Mouse (Mus musculus): Measurements from ENCODE around the gene Lmnb2.

Lmnb2 gene

DNA sequence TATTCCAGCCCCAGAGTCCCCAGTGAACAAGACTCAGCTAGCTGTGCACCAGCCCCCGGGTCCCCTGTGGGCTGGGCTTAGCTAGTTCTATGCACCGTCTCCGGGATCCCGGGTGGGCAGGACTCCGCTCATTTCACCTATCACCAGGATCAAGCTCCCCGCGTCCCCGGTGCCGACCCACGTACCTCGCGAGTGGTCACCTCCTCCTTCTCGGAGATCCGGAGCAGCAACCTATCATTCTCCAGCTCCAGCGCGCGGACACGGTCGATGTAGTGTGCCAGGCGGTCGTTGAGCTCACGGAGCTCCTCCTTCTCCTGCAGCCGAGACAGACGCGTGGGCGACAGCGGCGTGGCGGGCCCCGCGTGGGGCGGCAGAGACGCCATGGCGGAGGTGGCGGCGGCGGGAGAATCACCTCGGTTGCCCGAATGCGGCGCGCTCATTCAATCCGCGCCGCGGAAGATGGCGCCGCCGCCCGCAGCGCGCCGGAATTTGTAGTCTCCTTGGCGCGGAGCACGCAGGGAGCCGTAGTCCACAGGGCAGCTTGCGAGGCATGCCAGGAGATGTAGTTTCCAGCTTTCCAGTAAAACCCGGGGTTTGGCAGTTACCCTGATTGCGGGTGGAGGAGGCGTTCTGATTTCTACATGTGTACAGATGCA lies at the start of gene Lmnb2:
TSS of gene Lmnb2 (minus strand) at position 467 of the 656 bp plus-strand sequence.
- peak; percentile 84 for DNase-seq (ENCODE audit: low spot score)

- DNase-seq (ENCODE audit: low spot score) = no peak
Observed at GRCm38 (mm10) chr10:80967101-80967656, 49.1 kb upstream of the Lmnb2 start.

GRCm38 (mm10) chr10:80966296-80966695 lies 48.3 kb upstream of the Lmnb2 start:
- no peak for DNase-seq (ENCODE audit: low spot score)

DNA sequence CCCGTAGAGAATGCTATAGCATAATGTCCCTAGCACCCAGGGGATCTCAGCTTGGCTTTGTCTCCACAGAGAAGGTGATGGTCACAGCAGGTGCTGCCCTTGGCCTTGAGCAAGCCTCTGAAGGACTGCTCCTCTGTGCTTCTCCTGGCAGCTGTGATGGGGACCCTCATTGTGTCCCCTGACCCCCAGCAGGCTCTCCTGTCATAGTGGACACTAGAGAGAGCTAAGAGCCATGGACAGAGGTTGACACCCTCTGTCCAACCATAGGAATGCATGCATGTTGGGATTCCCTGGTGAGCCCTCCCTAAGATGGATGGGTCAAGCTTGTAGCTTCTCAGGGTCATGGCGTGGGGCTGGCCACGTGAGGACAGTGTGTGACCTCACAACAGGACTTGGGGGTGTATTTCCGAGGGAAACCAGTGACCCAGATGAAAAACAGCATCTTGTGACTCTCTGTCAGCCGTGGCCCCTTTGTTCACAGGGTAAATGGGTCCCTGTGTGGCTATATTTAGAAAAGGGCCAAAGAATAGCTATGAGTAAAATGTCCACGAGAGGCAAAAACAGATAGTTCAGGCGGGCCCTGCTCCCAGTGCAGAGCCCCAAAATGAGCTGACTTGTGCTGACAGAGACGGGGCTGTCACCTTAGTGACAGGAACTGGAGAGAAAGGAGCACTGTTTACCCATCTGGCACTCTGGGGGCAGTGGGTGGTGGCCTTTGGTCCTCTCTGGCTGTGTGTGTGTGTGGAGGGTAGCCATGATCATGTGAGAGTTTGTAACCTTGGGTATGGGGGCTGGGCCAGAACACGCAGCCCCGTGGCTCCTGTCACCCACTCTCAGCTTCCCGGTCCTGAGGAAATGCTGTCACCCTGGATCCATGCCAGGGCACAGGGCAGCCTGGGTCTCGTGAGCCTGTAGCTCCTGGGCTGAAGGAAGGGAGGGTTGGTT lies 45.3 kb upstream of the Lmnb2 start:
- DNase-seq (ENCODE audit: low spot score) = no peak

DNA sequence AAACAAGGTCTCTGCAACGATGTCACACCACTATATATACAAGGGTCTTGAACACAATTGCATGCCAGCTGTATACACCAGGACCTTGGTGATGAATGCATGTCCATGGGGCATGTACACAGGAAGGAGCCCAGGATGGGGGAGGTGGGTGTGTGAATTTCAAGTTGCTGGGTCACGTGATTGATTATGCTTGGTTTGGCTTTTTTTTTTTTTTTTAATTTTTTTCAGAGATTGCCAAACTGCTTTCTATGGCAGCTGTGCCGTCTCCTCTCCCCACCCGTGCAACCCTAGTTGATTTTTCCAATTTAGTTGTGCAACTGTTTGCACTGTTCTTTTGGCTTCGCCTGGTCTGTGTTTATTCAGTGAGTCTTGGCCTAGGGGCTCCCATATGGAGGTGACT lies 44.5 kb upstream of the Lmnb2 start:
- no peak for DNase-seq (ENCODE audit: low spot score)

GRCm38 (mm10) chr10:80962051-80962472 lies 44.0 kb upstream of the Lmnb2 start:
- DNase-seq (ENCODE audit: low spot score) = no peak

DNA sequence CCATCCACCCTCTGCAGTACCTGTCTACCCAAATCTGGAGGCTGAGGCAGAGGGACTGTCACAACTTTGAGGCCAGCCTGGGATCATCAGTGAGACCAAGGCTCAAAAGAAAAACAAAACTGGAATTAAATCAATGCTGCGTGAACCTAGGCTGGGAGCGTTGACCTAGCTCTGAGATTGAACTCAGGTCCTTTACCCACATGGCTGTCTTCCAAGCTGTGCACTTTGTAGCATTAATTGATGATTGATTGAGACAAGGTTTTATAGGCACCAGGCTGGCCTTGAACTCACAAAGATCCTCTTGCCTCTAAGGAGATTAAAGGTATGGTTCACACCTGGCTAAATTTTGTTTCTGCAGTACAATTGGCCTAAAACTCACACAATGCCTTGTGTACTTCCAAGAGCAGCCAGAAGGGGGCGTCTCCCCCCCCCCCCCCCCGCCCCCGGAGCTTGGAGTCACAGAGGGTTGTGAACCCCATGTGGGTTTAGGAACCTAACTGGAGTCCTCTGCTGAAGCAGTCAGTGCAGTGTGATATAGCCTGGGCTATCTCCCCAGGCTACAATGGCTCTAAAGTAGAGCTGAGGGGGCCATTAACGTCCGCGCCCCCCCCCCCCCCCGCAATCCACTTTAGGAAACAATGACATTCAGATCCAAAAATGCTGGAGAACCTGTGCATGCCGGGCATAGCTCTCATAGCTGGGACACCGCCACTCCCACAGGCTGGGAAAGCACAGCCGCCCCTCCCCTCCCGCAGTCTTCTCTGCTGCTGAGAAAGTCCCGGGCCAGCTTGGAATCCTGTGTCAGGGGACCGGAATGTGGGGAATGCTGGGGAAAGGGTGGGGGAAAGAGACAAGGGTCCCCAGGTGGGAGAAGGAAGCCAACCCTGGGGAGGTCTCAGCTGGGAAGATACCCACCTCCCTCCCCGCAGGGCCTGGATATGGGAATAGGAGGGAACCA lies 42.8 kb upstream of the Lmnb2 start:
- DNase-seq (ENCODE audit: low spot score) = peak; percentile 60

DNA sequence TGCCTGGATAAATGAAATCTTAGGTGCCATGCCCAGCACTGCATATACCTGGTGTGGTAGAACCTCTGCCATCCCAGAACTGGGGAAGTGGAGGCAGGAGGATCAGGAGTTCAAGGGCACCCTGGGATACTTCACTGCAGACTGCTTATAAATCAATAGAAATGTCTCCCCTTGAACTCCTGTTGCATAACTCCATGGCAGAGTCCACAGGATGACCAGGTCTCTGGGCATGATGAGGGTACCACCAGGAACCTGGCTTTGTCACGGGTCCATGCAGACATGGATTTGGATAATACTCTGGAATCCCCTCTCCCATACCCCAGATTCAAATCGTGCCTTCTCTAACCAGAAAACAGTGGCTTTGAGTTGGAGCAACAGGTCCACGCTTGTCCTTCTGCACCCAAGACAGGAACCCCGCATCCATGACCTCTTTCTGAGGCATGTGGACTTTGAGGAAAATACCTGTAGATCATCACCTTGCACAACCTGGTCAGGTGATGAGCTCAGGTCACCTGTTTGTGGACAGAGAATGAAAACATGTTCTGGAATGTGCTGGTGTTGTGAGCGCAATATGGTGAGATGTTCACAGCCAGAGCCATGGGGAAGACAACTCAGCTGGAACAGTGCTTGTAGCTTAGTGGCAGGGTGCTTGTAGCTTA lies 41.1 kb upstream of the Lmnb2 start:
- no peak for DNase-seq (ENCODE audit: low spot score)

GRCm38 (mm10) chr10:80957791-80958190 lies 39.7 kb upstream of the Lmnb2 start:
- no peak for DNase-seq (ENCODE audit: low spot score)

DNA sequence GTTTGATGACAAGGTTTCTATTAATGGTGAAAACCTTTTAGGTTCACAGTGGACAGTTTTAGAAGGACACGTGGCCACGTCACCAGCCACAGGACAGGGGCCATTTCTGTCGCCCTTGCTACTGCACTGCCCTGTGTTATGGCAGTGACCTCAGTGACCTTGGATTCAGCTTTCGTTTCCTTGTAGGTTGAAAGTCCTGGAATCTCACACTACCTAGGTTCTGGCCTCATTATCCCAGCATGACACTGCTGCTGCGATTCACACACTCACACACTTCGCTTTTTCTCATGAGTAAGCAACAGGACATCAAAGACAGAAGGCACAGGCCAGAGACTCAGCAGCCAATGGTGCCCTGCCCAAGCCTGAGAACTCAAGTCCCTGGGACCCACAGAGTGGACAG lies 38.9 kb upstream of the Lmnb2 start:
- DNase-seq (ENCODE audit: low spot score) = no peak

GRCm38 (mm10) chr10:80956385-80956784 lies 38.3 kb upstream of the Lmnb2 start:
- DNase-seq (ENCODE audit: low spot score) = no peak

GRCm38 (mm10) chr10:80955536-80955935 lies 37.5 kb upstream of the Lmnb2 start:
- DNase-seq (ENCODE audit: low spot score) = peak; percentile 86

- DNase-seq (ENCODE audit: low spot score) = no peak
Observed at GRCm38 (mm10) chr10:80954843-80955242, 36.8 kb upstream of the Lmnb2 start.

DNA sequence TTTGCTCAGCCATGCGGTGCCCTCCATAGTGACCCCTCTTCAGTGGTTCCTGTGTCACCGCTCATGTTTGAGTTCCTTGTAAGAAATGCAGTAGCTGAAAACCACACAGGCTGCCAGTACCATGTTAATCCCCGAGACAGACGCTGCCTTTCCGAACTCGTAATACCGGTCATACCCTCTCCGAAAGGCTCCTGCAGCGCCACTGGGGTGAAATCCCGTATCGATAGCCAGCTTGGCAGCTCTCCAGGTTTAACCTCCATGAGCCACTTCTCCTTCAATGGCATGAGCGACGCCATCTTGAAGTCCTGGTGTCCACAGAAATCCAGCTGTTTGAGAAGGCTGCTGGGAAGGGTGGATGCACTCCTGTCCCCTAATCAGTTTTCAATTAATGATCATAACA lies 36.4 kb upstream of the Lmnb2 start:
- DNase-seq (ENCODE audit: low spot score) = no peak

GRCm38 (mm10) chr10:80952449-80952848 lies 34.4 kb upstream of the Lmnb2 start:
- DNase-seq (ENCODE audit: low spot score) = no peak

GRCm38 (mm10) chr10:80951761-80952390 lies 33.8 kb upstream of the Lmnb2 start:
- no peak for DNase-seq (ENCODE audit: low spot score)

DNA sequence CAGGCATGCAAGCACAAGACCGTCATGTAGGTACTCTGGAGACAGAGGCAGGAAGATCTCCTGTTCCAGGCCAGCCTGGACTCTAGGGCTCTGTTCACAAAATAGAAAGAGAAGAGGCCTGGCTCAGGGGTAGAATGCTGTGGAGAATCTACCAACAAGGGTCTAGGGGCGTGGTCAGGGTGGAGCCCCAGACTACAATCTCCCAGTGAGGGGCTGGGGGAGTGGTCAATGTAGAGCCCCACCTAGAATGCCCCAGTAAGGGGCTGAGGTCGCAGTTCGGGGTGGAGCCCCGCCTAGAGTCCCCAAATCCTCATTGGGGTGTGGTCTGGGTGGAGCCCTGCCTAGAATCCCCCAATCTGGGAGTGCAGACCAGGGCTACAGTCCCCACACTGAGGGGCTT lies 32.3 kb upstream of the Lmnb2 start:
- DNase-seq (ENCODE audit: low spot score) = no peak

GRCm38 (mm10) chr10:80949081-80949480 lies 31.0 kb upstream of the Lmnb2 start:
- DNase-seq (ENCODE audit: low spot score) = no peak

GRCm38 (mm10) chr10:80948570-80948969 lies 30.5 kb upstream of the Lmnb2 start:
- peak; percentile 60 for DNase-seq (ENCODE audit: low spot score)

DNA sequence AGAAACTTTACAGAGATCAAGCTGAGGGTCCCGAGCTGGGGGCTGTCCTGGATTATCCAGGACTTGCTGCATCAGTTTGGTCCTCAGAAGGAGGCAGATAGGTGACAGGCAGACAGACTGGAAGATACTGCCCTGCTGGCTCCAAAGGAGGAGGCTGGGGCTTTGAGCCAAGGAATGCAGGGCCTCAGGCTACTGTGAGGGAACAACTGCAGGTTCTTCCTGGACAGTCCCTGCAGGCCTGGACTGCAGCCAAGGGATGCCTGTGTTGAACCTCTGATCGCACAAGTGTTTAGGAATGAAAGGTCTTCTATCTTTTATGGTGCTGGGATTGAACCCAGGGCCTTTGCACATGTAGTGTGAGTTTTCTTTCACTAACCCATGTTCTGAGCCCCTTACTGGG lies 29.8 kb upstream of the Lmnb2 start:
- no peak for DNase-seq (ENCODE audit: low spot score)

Data from retina, embryonic 14.5 days (tissue).